Mouse (Mus musculus): Measurements from ENCODE around the gene Arid4b.
"Not testable (repeated sequence)": the region's sequence is repeated elsewhere in the genome, so short reads cannot be mapped to it uniquely, and the experiment has no call there.

The Arid4b gene

DNA sequence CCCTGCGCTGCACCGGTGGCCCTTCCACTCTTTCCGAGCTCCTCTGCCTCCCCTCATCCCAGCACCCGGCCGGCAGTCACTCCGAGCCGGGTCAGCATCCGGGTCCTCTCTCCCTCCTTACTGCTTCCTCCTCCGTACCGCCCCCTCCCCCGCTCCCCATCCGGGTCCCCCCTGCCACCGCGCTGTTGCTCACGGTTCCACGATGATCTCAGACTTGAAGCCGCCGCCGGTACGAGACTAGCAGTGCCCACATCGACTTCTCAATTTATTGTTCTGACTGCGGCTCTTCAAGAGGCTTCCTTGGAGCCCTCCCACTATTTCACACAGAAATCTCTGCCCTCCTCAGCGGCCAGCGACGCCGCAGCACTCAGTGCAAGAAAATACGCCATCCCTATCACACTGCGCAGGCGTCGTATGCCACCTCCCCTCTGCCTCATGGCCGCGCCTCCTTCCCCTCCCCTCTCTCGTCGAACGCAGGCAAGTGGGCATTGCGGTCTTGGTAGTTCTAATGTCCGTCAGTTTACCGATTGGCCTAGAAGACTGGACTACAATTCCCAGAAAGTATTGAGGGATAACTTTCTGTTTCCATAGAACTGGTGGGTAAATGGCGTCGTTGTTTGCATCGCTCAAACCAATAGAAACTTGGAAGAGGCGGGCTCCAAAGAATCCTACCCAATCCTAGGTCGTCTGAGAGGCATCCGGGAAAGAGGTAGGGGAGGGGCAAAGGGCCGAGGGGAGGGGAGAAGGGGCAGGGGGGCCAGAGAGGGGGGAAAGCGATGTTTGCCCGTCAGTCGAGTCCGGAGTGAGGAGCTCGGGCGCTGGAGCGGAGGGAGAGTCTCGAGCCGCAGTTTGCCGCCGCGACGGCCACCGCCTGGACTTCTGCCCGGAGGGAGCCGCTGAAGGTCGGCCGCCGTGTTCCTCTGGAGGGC is at the start of gene Arid4b, which contains the start of gene Ggps1:
Gene Arid4b, plus strand, starts transcription at position 220 of the 929 bp plus-strand sequence.
Gene Ggps1, minus strand, starts transcription at position 476 of the 929 bp plus-strand sequence.
- DNase-seq (ENCODE audit: low read depth, low spot score) = peak; percentile 98

DNA sequence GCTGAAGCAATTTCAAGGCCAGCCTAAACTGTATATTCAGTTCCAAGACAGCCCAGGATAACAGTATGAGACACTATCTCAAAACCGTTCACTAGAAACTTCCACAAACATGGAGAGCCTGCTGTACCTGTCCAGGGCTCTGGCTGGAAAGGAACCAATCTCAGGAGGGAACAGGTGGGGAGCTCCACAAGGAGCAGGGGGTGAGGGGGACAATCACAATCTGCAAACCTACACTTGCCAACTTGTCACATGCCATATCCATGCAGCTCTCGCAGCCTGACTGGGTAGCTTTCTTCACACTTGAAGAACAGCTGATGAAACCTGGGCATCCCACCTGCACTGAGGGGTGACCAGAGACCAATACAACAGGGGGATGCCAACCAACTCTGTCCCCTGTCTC is 49.0 kb upstream of the Arid4b start:
- no peak for DNase-seq (ENCODE audit: low read depth, low spot score)

DNA sequence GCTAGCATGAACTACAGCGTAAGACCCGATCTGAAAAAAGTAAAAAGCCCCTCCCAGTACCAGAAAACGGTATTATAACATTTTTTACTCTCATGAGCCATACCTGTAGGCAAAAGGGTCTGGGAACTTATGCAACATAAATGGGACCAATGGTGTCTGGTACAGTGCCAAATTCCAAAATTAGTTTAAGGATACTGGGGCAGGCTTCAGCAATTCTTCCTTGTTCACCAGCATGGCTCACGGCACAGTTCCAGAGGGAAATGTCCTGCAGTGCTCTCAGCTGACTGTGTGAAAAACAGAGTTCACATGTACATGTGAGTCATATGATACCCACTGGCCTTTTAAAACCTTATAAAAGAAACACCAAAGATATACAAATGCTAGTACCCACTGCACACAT is 48.5 kb upstream of the Arid4b start:
- no peak for DNase-seq (ENCODE audit: low read depth, low spot score)

DNA sequence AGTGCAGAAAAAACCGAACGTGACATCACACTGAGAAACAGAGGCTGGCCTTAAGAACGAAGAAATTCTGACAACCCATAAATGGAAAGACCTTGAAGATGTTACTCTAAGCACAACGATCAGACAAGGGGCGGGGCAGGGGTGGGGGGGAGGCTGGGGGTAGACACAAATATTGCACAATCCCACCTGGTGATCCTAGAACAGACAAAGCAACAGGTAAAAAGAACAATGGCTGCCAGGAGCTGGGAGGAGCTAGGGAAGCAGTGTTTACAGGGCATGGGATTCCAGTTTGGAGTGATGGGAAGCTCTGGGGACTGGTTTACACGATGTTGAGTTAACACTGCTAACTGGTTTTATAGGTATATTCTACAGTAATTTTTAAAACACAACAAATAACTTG is 47.4 kb upstream of the Arid4b start:
- DNase-seq (ENCODE audit: low read depth, low spot score) = no peak

DNA sequence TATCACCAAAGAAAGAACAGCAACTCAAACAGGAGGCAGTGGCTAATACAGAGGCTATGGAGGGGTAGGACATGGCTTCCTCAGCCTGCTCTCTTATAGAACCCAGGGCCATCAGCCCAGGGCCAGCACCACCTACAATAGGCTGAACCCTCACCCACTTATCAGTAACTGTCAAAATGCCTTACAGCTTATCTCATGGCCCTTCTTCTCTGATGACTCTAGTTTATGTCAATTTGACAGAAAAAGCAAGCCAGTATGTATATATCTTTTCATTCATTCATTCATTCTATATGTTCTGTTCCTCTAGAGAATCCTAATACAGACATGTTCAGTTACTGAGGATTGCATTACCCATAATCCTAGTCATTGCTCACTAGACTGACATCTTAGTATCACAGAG is 44.7 kb upstream of the Arid4b start:
- no peak for DNase-seq (ENCODE audit: low read depth, low spot score)

DNA sequence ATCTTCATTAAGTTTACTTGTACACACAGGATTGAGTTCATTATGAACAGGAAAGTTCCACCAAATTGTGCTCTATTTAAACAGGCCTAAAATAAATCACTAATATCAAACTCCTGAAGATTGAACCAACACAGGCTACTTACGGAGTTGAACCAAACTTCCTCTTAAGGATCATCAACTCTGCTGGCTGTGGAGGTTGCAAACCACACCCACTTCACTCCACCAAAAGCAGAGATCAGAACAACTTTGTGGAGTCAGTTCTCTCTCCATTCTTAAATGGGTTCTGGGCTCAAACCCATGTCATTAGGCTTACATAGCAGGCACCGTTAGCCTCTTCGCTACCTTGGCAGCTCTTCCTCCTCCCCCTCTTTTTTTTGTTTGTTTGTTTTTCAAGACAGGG is 44.2 kb upstream of the Arid4b start:
- no peak for DNase-seq (ENCODE audit: low read depth, low spot score)

DNA sequence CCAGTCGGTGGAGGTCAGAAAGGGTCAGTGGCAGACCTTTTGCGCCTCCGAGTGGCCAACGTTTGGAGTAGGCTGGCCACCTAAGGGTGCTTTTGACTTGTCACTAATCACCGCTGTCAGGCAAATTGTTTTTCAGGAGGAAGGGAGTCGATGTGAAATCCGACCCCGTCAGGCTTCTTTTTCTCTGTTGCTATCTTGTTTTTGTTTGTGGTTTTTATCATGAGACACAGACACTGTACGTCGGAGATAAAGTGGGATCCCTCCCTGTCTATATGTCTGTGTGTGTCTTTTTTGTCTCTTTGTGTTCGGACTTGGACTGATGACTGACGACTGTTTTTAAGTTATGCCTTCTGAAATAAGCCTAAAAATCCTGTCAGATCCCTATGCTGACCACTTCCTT is 41.6 kb upstream of the Arid4b start:
- not testable (repeated sequence) for DNase-seq (ENCODE audit: low read depth, low spot score)

DNA sequence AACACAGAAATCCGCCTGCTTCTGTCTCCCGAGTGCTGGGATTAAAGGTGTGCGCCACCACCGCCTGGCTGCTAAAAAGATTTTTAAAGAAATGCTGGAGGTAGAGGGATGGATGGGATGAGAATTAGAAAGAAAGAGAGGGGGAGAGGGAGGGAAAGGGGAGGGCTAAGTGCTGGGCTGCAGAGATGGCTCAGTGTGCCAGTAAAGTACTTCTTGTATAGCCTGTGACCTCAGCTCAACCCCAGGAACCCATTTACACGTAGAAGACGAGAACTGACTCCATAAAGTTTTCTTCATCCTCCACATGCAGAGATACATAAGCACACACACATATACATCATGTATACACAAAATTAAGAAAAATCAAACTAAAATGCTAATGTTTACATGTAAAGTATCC is 37.5 kb upstream of the Arid4b start:
- no peak for DNase-seq (ENCODE audit: low read depth, low spot score)

DNA sequence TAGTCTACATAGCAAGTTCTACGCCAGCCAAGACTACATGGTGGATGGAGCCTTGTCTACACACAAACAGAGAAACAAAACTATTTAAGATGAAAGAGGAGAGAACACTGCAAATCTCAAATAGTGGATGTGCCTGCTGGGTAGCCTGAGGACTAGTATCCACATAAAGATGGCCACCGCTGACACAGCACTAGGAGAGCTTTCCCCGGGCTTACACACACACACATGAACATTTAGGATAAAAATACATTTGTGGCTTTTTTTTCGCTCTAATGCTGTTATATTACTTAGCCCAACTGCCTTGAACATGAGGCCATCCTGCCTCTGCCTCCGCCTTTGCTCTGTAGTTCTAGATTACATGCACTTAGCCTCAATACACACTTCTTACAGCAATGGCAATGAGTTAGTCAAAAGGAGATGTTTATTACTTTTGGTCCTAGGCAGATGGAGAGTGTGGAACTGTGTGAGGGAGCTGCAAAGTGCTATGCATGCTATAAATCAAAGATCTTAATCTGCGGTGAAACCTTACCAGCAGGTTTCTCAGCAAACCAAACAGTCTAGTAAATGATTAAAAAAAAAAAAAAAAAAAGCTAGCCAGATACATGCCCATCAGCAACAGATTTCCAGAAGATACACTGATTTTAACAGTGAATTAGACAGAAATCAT is 36.7 kb upstream of the Arid4b start:
- DNase-seq (ENCODE audit: low read depth, low spot score) = no peak

DNA sequence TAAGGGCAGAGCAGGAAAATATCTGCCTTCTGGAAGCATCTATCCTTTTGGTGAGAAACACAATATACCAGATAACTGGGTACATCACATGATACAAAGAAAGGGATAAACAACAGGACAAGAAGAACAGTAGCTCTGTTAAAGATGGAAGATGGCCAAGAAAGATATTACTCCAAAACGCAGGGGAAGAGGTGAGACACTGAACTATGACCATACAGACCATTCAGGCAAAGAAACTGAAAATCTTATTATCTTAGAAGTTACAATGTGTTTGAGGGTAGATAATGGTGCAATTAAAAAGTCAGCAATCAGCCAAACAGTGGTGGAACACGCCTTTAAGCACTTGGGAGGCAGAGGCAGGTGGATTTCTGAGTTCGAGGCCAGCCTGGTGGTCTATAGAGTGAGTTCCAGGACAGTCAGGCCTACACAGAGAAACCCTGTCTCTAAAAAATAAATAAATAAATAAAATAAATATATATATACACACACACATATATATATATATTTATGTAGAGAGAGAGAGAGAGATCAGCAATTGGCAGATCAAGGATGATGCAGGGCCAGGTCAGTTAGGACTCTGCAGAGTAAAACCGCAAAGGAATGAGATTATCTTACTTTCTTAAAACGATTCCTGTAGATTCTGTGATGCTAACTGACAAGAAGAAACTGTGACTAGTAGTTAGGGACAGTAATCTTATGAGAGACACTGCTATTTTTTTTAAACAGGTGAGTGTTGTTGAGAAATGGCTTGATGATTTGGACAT is 29.5 kb upstream of the Arid4b start:
- DNase-seq (ENCODE audit: low read depth, low spot score) = no peak

DNA sequence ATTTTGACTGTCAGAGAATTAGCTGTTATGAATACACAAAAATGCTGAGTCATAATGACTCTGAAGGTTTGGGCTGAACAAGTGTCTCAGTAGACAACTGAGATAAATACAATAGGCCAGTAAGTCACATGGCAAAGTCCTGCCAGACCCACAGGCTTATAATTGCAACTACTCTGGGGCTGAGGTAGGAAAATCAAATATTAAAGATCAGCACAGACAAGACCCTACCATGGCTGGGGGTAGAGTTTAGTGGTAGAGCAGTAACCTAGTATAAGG is 29.0 kb upstream of the Arid4b start:
- DNase-seq (ENCODE audit: low read depth, low spot score) = no peak

DNA sequence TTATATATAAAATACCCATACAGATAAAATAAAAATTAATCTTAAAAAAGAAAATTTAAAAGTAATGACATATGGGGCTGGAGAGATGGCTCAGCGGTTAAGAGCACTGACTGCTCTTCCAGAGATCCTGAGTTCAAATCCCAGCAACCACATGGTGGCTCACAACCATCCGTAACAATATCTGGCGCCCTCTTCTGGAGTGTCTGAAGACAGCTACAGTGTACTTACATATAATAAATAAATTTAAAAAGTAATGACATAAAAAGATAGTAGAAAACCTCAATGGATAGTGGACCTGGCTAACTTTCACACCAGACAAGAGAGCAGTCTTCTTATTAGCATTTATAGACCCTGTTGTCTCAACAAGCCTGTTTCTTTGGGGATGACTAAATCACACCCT is 27.7 kb upstream of the Arid4b start:
- not testable (repeated sequence) for DNase-seq (ENCODE audit: low read depth, low spot score)

DNA sequence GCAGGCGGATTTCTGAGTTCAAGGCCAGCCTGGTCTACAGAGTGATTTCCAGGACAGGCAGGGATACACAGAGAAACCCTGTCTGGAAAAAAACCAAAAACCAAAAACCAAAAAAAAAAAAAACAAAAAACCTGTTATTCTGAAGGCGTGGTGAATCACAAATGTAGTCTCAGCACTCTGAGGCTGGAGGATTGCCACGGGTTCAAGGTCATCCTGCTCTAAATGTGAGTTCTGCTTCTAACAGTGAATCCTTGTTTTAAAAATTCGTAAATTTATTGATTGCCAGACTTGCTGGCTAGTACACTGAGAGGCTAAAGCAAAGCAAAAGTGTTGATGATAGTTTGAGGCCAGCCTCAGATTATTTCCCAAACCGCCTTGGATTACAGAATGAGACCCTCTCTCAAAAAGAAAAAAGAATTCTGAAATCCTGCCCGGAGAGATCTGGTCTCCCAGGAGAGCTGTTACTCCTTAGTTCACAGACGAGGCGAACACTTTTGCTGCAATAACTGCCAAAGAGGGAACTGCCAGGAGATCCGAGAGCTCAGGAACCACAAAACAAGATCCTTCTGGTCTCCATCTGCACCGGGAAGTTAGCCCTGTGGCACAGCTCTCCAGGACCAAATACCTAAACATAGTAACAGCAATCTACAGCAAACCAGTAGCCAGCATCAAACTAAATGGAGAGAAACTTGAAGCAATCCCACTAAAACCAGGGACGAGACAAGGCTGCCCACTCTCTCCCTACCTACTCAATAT is 27.0 kb upstream of the Arid4b start:
- DNase-seq (ENCODE audit: low read depth, low spot score) = no peak

DNA sequence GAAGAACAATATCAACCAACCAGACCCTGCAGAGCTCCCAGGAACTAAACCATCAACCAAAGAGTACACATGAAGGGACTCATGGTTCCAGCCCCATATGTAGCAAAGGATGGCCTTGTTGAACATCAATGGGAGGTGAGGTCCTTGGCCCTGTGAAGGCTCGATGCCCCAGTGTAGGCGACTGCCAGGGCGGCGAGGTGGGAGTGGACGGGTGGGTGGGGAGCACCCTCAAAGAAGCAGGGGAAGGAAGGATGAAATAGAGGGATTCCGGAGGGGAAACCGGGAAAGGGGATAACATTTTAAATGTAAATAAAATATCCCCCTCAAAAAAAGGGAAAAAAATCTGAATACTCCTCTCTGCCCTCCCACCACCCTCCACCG is 24.1 kb upstream of the Arid4b start:
- DNase-seq (ENCODE audit: low read depth, low spot score) = no peak

DNA sequence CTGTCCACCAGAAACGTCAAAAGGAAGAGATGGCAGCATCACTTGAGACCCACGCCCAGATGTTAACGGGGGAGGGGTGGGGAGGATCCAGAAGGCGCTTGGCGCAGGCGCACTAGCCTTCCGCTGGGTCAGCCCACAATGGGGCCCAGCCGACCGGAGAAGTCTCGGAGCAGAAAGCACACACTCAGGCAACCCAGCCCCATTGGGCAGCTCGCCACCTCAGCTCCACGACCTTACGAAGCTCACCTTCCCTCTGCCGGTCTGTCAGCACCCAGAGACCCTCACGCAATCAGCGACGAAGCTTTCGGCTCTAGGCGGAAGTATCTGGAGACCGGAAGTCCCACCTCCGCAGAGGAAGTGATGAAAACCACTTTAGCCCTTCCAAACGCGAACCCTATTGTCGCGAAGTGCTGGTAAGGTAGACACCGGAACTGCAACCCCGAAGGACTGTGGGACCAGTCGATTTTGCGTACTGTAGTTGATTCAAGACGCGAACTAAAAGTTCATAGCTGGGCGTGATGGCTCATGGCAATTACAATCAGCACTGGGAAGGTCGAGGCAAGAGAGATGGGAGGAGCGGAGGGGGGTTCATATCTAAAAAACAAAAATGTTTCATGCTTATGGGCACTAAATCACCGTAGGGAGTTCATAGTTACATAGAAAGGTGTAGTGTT is 23.6 kb upstream of the Arid4b start, which contains the start of gene Tbce:
Gene Tbce, minus strand, starts transcription at position 347 of the 674 bp plus-strand sequence.
- DNase-seq (ENCODE audit: low read depth, low spot score) = peak; percentile 82

DNA sequence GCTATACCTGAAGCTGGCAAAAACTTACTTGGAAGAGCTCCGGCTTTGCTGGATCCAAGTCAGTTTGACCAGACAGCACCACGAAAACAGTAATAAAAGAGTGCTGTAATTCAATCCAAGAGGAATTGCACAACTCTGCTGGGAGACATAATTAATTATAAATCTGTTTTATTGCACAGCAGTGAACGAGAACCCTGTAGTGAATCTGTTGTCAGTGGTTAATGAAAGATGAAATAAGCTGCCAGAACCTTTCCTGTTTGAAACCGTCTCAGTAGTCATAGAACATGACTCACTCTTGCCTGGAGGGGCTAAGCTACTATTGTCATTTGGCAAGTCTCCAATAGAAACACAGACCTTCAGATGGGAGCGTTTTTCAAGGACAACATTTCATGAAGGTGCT is 22.8 kb upstream of the Arid4b start:
- no peak for DNase-seq (ENCODE audit: low read depth, low spot score)

DNA sequence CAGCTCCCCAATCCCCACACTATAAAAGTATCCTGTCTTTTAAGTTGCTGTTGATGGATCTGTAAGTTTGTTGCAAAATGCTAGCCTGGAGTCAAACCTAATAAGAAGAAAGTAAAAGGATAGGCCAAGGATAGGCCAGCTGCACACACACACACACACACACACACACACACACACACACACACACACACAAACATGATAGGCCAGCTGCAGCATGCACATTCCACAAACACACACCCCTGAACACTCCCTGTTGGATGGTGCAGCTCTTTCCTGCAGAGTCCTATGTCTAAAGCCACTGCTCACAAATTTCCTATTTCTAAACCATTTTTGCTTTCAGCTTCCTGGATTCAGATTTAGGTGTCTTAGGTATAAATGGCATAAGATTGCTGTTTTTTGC is 19.2 kb upstream of the Arid4b start:
- no peak for DNase-seq (ENCODE audit: low read depth, low spot score)

DNA sequence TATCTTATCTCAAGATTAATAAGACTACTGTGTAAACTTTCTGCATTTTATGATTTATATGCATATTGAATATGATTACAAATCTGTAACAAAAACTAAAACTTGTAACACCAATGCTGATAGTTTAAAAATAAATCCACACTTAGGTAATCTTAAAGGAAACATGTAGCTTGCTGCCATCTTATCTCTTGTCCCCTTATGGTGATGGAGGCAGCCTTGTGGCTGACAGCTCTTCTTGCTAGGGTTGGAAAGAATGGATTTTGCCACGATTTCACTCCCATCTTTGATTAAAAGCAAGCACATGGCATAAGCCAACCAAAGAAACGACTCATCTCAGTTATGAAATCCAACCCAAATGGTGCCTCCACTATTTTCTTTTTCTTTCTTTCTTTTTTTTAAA is 18.5 kb upstream of the Arid4b start:
- DNase-seq (ENCODE audit: low read depth, low spot score) = no peak

DNA sequence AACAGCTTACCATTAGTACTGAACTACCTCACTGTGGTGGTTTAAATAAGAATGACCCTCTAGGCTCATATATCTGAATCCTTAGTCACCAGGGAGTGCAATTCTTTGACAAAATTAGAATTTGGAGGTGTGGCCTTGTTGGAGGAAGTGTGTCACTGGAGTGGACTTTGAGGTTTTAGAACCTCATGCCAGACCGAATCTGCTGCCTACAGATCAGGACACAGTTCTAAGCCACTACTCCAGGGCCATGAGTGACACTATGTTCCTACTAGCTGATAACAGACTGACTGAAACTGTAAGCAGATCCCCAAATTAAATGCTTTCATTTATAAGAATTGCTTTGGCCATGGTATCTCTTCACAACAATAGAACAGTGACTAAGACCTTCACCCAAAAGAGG is 13.2 kb upstream of the Arid4b start:
- no peak for DNase-seq (ENCODE audit: low read depth, low spot score)

DNA sequence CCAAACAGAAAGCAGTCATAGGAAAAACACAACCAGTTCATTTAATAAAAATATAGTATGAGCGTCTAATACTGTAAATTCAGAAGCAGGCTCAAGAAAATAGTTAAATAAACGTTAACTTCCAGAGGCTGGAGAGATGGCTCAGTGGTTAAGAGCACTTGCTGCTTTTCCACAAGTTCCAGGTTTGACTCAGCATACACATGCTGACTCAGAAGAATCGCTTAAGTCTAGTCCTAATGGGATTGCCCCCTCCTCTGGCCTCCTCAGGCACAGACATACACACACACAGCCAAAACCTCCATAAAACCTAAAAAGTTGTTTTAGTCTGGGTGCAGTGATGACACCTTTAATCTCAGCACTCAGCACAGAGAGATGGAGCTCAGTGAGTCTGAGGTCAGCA is 6.2 kb upstream of the Arid4b start:
- no peak for DNase-seq (ENCODE audit: low read depth, low spot score)

DNA sequence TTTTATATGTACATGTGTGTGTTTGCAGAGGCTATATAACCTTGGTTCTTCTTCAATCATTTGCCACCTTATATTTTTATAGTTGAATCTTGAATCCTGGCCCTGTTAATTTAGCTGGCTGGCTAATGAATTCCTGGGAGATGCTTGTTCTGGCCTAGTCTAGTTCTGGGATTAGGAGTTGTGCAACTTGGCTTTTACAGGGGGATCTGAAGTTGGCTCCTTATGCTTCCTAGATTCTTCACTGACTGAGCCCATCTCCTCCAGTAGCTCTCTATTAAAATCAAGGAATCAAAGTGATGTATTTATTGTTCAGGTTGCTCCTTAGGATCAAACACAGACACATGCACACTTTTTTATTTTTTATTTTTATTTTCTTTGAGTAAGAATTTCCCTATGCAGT is 3.5 kb upstream of the Arid4b start:
- no peak for DNase-seq (ENCODE audit: low read depth, low spot score)
